Mouse (Mus musculus): ENCODE data around the gene Stab1. TPM values are rescaled to one million over a fixed set of nuclear protein-coding genes. Genes with fewer than 3 reads are reported as not detected.

Gene Stab1
- polyA plus RNA-seq, 2 experiments = 18.9 to 19.3 TPM

DNA sequence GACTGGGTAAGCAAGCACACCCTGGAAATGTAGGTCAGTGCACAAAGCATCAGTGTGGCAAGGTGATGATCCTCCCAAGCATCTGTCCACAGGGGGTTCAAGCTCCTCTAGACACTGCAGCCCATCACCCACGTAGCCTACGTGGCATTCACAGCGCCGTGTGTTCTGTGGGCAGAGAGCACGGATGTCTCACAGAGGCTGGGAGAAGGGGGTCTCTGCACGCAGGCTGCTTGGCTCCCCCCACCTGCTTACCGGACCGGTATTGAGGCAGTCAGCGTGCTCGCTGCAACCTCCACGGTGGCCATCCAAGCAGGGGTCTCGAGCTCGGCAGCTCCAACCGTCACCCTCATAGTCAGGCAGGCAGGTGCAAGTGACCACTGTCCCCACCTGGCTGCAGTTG is 27.4 kb downstream of the Stab1 start:
- Histone ChIP-seq H3K27me3 (ENCODE audit: control insufficient read depth, insufficient read depth, low read length) (no peaks in the 10 kb centered on the region), H3K4me3 (ENCODE audit: insufficient read depth in 1 of 2, low read depth in 2 of 2, low read length in 2 of 2) (no peak overlapping the region), H3K9me3 (ENCODE audit: control insufficient read depth, low read length) (no peaks in the 10 kb centered on the region), H3K27ac (no peak overlapping the region), H3K4me1 (replicated peaks; ENCODE audit: control insufficient read depth in 2 of 2, insufficient read depth in 2 of 2, low read length in 1 of 2) (no peaks in the 10 kb centered on the region), H3K36me3 (replicated peaks; ENCODE audit: control insufficient read depth, insufficient read depth, low read depth) (peaks cover 28% of the 10 kb centered on the region), H3K4me2 (ENCODE audit: low read depth) (no peak overlapping the region), H3K9ac (replicated peaks) (no peak overlapping the region)
- WGBS (ENCODE audit: insufficient replicate concordance) = 90% methylated on average over 14 of the region's 14 CpGs
- no peak for TF ChIP-seq CTCF (IDR thresholded peaks at IDR 0.05; ENCODE audit: low read depth)
- no peak for TF ChIP-seq EP300 (IDR thresholded peaks at IDR 0.05; ENCODE audit: low read depth)
- ATAC-seq (ENCODE audit: insufficient read depth) (no peak), DNase-seq (ENCODE audit: low read depth in 3 of 3, low spot score in 3 of 3) (no peak)

- DNase-seq (ENCODE audit: low read depth in 3 of 3, low spot score in 3 of 3) = no peak
- H3K27me3 ChIP-seq (ENCODE audit: control insufficient read depth, insufficient read depth, low read length) = no peaks in the 10 kb centered on the region
These were observed 28.3 kb downstream of the Stab1 start for GRCm38 (mm10) chr14:31140141-31140540.

GRCm38 (mm10) chr14:31139666-31140065 is 28.8 kb downstream of the Stab1 start:
- Histone ChIP-seq H3K27me3 (ENCODE audit: control insufficient read depth, insufficient read depth, low read length) (no peaks in the 10 kb centered on the region), H3K9ac (replicated peaks) (no peak overlapping the region), H3K36me3 (replicated peaks; ENCODE audit: control insufficient read depth, insufficient read depth, low read depth) (peaks cover 37% of the 10 kb centered on the region), H3K4me2 (ENCODE audit: low read depth) (no peak overlapping the region), H3K4me1 (replicated peaks; ENCODE audit: control insufficient read depth in 2 of 2, insufficient read depth in 2 of 2, low read length in 1 of 2) (no peaks in the 10 kb centered on the region), H3K27ac (no peak overlapping the region), H3K9me3 (ENCODE audit: control insufficient read depth, low read length) (no peaks in the 10 kb centered on the region), H3K4me3 (ENCODE audit: insufficient read depth in 1 of 2, low read depth in 2 of 2, low read length in 2 of 2) (no peak overlapping the region)
- 47% methylated on average over 12 of the region's 12 CpGs for WGBS (ENCODE audit: insufficient replicate concordance)
- DNase-seq (ENCODE audit: low read depth in 3 of 3, low spot score in 3 of 3) = no peak
- ATAC-seq (ENCODE audit: insufficient read depth) = no peak
- TF ChIP-seq EP300 (IDR thresholded peaks at IDR 0.05; ENCODE audit: low read depth) = no peak
- TF ChIP-seq CTCF (IDR thresholded peaks at IDR 0.05; ENCODE audit: low read depth) = no peak

More at GRCm38 (mm10) chr14:31140141-31140540, 28.3 kb downstream of the Stab1 start:
- Histone ChIP-seq H3K4me2 (ENCODE audit: low read depth) (no peak overlapping the region), H3K9me3 (ENCODE audit: control insufficient read depth, low read length) (no peaks in the 10 kb centered on the region), H3K36me3 (replicated peaks; ENCODE audit: control insufficient read depth, insufficient read depth, low read depth) (peaks cover 36% of the 10 kb centered on the region), H3K9ac (replicated peaks) (no peak overlapping the region), H3K4me1 (replicated peaks; ENCODE audit: control insufficient read depth in 2 of 2, insufficient read depth in 2 of 2, low read length in 1 of 2) (no peaks in the 10 kb centered on the region), H3K27ac (no peak overlapping the region), H3K4me3 (ENCODE audit: insufficient read depth in 1 of 2, low read depth in 2 of 2, low read length in 2 of 2) (no peak overlapping the region)
- ATAC-seq (ENCODE audit: insufficient read depth) = no peak
- no peak for TF ChIP-seq CTCF (IDR thresholded peaks at IDR 0.05; ENCODE audit: low read depth)
- TF ChIP-seq EP300 (IDR thresholded peaks at IDR 0.05; ENCODE audit: low read depth) = no peak
- 85% methylated on average over 15 of the region's 15 CpGs for WGBS (ENCODE audit: insufficient replicate concordance)

- no peak overlapping the region for H3K9ac ChIP-seq (replicated peaks)
- H3K4me3 ChIP-seq (ENCODE audit: insufficient read depth in 1 of 2, low read depth in 2 of 2, low read length in 2 of 2) = no peak overlapping the region
- no peaks in the 10 kb centered on the region for H3K4me1 ChIP-seq (replicated peaks; ENCODE audit: control insufficient read depth in 2 of 2, insufficient read depth in 2 of 2, low read length in 1 of 2)
- WGBS (ENCODE audit: insufficient replicate concordance) = 87% methylated on average over 9 of the region's 9 CpGs
- H3K27me3 ChIP-seq (ENCODE audit: control insufficient read depth, insufficient read depth, low read length) = no peaks in the 10 kb centered on the region
- no peaks in the 10 kb centered on the region for H3K9me3 ChIP-seq (ENCODE audit: control insufficient read depth, low read length)
- TF ChIP-seq EP300 (IDR thresholded peaks at IDR 0.05; ENCODE audit: low read depth) (no peak), CTCF (IDR thresholded peaks at IDR 0.05; ENCODE audit: low read depth) (no peak)
- H3K36me3 ChIP-seq (replicated peaks; ENCODE audit: control insufficient read depth, insufficient read depth, low read depth) = peaks cover 37% of the 10 kb centered on the region
- H3K27ac ChIP-seq = no peak overlapping the region
- H3K4me2 ChIP-seq (ENCODE audit: low read depth) = no peak overlapping the region
- DNase-seq (ENCODE audit: low read depth in 3 of 3, low spot score in 3 of 3) = no peak
- ATAC-seq (ENCODE audit: insufficient read depth) = no peak
These were observed 29.5 kb downstream of the Stab1 start for GRCm38 (mm10) chr14:31138897-31139429.

DNA sequence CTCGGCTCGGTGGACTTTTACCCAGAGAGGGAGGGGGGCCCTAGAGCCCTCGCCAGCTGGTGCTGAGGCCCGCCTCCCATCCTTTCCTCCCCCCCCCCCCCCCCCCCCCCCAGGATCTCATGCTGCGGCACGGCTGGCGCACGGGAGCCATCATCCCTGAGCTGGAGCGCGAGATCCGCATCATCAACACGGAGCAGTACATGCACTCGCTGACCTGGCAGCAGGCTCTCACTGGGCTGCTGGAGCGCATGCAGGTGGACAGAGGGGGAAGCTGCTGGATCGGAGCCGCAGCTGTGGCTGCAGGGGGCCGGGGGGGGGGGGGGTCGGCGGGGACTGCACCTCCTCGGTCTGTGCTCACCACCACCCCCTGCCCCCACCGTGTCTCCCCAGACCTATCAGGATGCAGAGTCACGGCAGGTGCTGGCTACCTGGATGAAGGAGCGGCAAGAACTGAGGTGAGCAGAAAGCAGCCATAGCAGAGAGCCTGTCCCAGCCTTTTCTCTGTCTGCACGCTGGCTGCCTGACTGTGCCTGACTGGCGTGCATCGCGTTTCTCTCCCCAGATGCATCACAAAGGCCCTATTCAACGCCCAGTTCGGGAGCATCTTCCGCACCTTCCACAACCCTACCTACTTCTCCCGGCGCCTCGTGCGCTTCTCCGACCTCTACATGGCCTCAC is 30.1 kb downstream of the Stab1 start:
- Histone ChIP-seq H3K27ac (no peak overlapping the region), H3K4me1 (replicated peaks; ENCODE audit: control insufficient read depth in 2 of 2, insufficient read depth in 2 of 2, low read length in 1 of 2) (peaks cover 0 to 2% of the 10 kb centered on the region in 2 experiments; a peak in 1 of 4 replicates), H3K4me3 (ENCODE audit: insufficient read depth in 1 of 2, low read depth in 2 of 2, low read length in 2 of 2) (no peak overlapping the region), H3K9me3 (ENCODE audit: control insufficient read depth, low read length) (no peaks in the 10 kb centered on the region), H3K9ac (replicated peaks) (no peak overlapping the region), H3K4me2 (ENCODE audit: low read depth) (no peak overlapping the region), H3K27me3 (ENCODE audit: control insufficient read depth, insufficient read depth, low read length) (no peaks in the 10 kb centered on the region), H3K36me3 (replicated peaks; ENCODE audit: control insufficient read depth, insufficient read depth, low read depth) (peaks cover 37% of the 10 kb centered on the region)
- TF ChIP-seq CTCF (IDR thresholded peaks at IDR 0.05; ENCODE audit: low read depth) (no peak), EP300 (IDR thresholded peaks at IDR 0.05; ENCODE audit: low read depth) (no peak)
- DNase-seq (ENCODE audit: low read depth in 3 of 3, low spot score in 3 of 3) = no peak
- no peak for ATAC-seq (ENCODE audit: insufficient read depth)
- WGBS (ENCODE audit: insufficient replicate concordance) = 88% methylated on average over 35 of the region's 35 CpGs

Measured in liver, embryonic 14.5 days (tissue).